Mouse (Mus musculus) liver, postnatal 0 days (tissue): ENCODE measurements around the gene Serpina1f. TPM values are rescaled to one million over a fixed set of nuclear protein-coding genes. Genes with fewer than 3 reads are reported as not detected.

Source experiments
- ATAC-seq: fragments of 200-750 bp; cut with Nextera tagmentation; 2 replicates; pipeline ENCODE4 v1.8.0; 2017; ENCODE audit warnings: mild to moderate bottlenecking, moderate library complexity
- DNase-seq: peaks from one replicate; pipeline ENCODE4 v3.0.0-alpha.2; 2016
- H3K27ac ChIP-seq: fragments of 300-500 bp; sonication (generic); 2 replicates; pipeline ENCODE4 v1.5.1; 2014; ENCODE audit warnings: antibody characterized with exemption, moderate library complexity, mild to moderate bottlenecking, low read depth
- H3K27me3 ChIP-seq: fragments of 300-500 bp; sonication (generic); 2 replicates; pipeline ENCODE4 v1.6.1; 2014; ENCODE audit warnings: low read length, control low read depth, mixed read lengths; ENCODE audit not compliant: insufficient read depth
- H3K36me3 ChIP-seq: fragments of 300-500 bp; sonication (generic); replicated peaks from 2 replicates; pipeline ENCODE4 v1.6.1; 2014; ENCODE audit warnings: mild to moderate bottlenecking, control low read depth, low read length, moderate library complexity, mixed read lengths; ENCODE audit not compliant: insufficient read depth
- H3K4me1 ChIP-seq: fragments of 300-500 bp; sonication (generic); 2 replicates; pipeline ENCODE4 v1.6.1; 2014; ENCODE audit warnings: antibody characterized with exemption, mild to moderate bottlenecking, control low read depth; ENCODE audit not compliant: insufficient read depth
- H3K4me2 ChIP-seq: fragments of 300-500 bp; sonication (generic); 2 replicates; pipeline ENCODE4 v1.6.1; 2014; ENCODE audit warnings: low read depth, mild to moderate bottlenecking, low read length, moderate library complexity, mixed read lengths
- H3K4me3 ChIP-seq: fragments of 300-500 bp; sonication (generic); 2 replicates; pipeline ENCODE4 v1.5.1; 2014; ENCODE audit warnings: low read depth, low read length
- H3K9ac ChIP-seq: fragments of 300-500 bp; sonication (generic); replicated peaks from 2 replicates; pipeline ENCODE4 v1.6.1; 2014; ENCODE audit warnings: mild to moderate bottlenecking, moderate library complexity
- H3K9me3 ChIP-seq: fragments of 300-500 bp; sonication (generic); 2 replicates; pipeline ENCODE4 v1.6.1; 2016; ENCODE audit warnings: mild to moderate bottlenecking, control low read depth, low read length, mixed read lengths
- CTCF ChIP-seq: sonication (generic); IDR thresholded peaks from 2 replicates; pipeline ENCODE4 v1.5.1; 2016; ENCODE audit warnings: antibody characterized with exemption, low read depth
- EP300 ChIP-seq: IDR thresholded peaks from 2 replicates; pipeline ENCODE4 v1.6.1; 2016; ENCODE audit warnings: antibody characterized with exemption, low read depth, mild to moderate bottlenecking
- WGBS: fragments of 180-500 bp; shearing (Covaris S2); extraction: QIAGEN DNeasy Blood & Tissue Kit; methylation state at CpG from one replicate; pipeline ENCODE4 v1.1.7; 2014; ENCODE audit not compliant: insufficient replicate concordance; 5-methylcytosine and 5-hydroxymethylcytosine counted together
- polyA plus RNA-seq: library from polyadenylated mRNA; unstranded; fragments of >200 nt; fragmentation: Nextera tagmentation; extraction: Ambion mirVana; gene quantifications from 2 replicates; pipeline ENCODE4 v1.2.1, GENCODE M21; 2015

Serpina1f gene
- polyA plus RNA-seq, 1 experiment from 2014 or later = not detected

GRCm38 (mm10) chr12:103643818-103644217 is 51.5 kb downstream of the Serpina1f start:
- Histone ChIP-seq H3K36me3 (no peaks in the 10 kb centered on the region), H3K9me3 (no peaks in the 10 kb centered on the region), H3K4me3 (no peak overlapping the region), H3K4me2 (no peak overlapping the region), H3K27me3 (no peaks in the 10 kb centered on the region), H3K27ac (no peak overlapping the region), H3K4me1 (no peaks in the 10 kb centered on the region), H3K9ac (no peak overlapping the region)
- WGBS = 66% methylated on average over 3 of the region's 3 CpGs
- TF ChIP-seq CTCF (no peak), EP300 (no peak)
- no peak for DNase-seq
- no peak for ATAC-seq

DNA sequence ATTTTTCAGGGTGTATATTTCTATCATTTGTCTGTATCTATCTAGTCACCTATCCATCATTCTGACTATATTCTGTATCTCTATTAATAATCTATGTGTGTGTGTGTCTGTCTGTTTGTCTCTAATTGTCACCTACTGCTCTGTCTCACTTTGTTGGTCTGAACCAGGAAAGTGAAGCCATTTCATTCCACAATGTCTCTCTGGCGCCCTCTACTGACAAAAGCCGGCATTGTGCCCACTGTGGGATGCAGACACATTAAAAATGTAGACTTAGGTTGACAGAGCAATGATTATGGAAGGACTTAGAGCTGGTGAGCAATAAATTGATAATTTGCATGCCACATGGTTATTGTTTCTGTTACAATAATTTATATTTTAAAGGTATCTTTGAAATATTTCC is 52.0 kb downstream of the Serpina1f start:
- ATAC-seq (peak; percentile 49), DNase-seq (peak; percentile 86)
- no peaks in the 10 kb centered on the region for H3K4me1 ChIP-seq
- H3K27ac ChIP-seq = no peak overlapping the region
- H3K4me2 ChIP-seq = no peak overlapping the region
- no peaks in the 10 kb centered on the region for H3K27me3 ChIP-seq
- no peaks in the 10 kb centered on the region for H3K9me3 ChIP-seq
- H3K4me3 ChIP-seq = no peak overlapping the region
- WGBS = 2% methylated on average over 2 of the region's 2 CpGs
- TF ChIP-seq CTCF (peak; percentile 93), EP300 (no peak)
- no peaks in the 10 kb centered on the region for H3K36me3 ChIP-seq
- H3K9ac ChIP-seq = no peak overlapping the region

Other genes with a start within 250 kb of the Serpina1f start
- gene Ifi27l2b, start 238.3 kb downstream of the Serpina1f start, polyA plus RNA-seq = not detected in 2 replicates
- 1.0 and 1.1 TPM in 2 replicates for gene Ppp4r4, start 163.2 kb downstream of the Serpina1f start, polyA plus RNA-seq
- gene Serpina10, start 64.1 kb downstream of the Serpina1f start, polyA plus RNA-seq = 46.3 and 47.6 TPM in 2 replicates
- gene Serpina6, start 38.3 kb downstream of the Serpina1f start, polyA plus RNA-seq = 5.8 and 10.0 TPM in 2 replicates
- gene Serpina16, start 19.4 kb downstream of the Serpina1f start, polyA plus RNA-seq = not detected in 2 replicates
- gene Serpina1d, start 78.1 kb upstream of the Serpina1f start, polyA plus RNA-seq = 2,720 and 2,731 TPM in 2 replicates
- 3,088 and 3,105 TPM in 2 replicates for gene Serpina1b, start 134.8 kb upstream of the Serpina1f start, polyA plus RNA-seq
- gene Serpina1a, start 168.0 kb upstream of the Serpina1f start, polyA plus RNA-seq = 2,837 and 2,905 TPM in 2 replicates
- gene Serpina1c, start 209.4 kb upstream of the Serpina1f start, polyA plus RNA-seq = 1,386 and 1,402 TPM in 2 replicates